Mouse (Mus musculus): ENCODE measurements around the gene Prkab2. TPM values are rescaled to one million over a fixed set of nuclear protein-coding genes. Genes with fewer than 3 reads are reported as not detected.

The Prkab2 gene
- polyA plus RNA-seq, 1 experiment from 2014 or later: 3.1 TPM

DNA sequence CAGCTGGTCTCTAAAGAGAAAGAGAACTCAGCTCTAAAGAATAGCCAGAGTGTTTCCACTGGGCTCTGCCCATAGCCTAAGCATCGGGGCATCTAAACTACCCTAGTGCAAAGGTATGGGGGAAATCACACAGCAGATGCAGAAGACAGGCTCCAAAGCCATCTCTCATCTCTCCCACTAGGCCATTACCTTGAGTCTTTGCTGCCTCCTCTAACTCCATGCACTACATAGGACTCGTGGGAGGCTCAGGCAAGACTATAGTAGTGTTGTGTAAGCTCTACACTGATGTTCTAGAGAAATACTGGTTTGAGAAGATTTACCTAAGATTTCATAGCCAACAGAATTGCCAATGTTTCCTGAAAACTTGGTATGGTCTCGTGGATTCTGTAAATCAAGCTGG, 47.5 kb downstream of the Prkab2 start:
- H3K4me3 ChIP-seq (ENCODE audit: low read depth, low read length): no peak overlapping the region

GRCm38 (mm10) chr3:97706561-97706960, 48.6 kb downstream of the Prkab2 start:
- Histone ChIP-seq H3K4me3 (ENCODE audit: low read depth, low read length) (no peak overlapping the region), H3K4me1 (replicated peaks; ENCODE audit: control insufficient read depth, insufficient read depth, low read length) (no peaks in the 10 kb centered on the region)
- WGBS: 87% methylated on average over 4 of the region's 4 CpGs

More for the DNA sequence above, 47.5 kb downstream of the Prkab2 start:
- no peak overlapping the region for H3K4me2 ChIP-seq (replicated peaks; ENCODE audit: low read depth)
- H3K27ac ChIP-seq (ENCODE audit: low read depth, low read length): no peak overlapping the region
- WGBS: 87% methylated on average over 3 of the region's 3 CpGs
- no peaks in the 10 kb centered on the region for H3K27me3 ChIP-seq (replicated peaks; ENCODE audit: control insufficient read depth, insufficient read depth, low read length)
- no peaks in the 10 kb centered on the region for H3K9me3 ChIP-seq (ENCODE audit: control insufficient read depth)
- H3K9ac ChIP-seq (ENCODE audit: low read depth, low read length): no peak overlapping the region
- ATAC-seq: no peak
- no peak for TF ChIP-seq CTCF (IDR thresholded peaks at IDR 0.05; ENCODE audit: low read depth)
- no peaks in the 10 kb centered on the region for H3K4me1 ChIP-seq (replicated peaks; ENCODE audit: control insufficient read depth, insufficient read depth, low read length)
- no peaks in the 10 kb centered on the region for H3K36me3 ChIP-seq (ENCODE audit: control insufficient read depth, insufficient read depth)

GRCm38 (mm10) chr3:97710134-97710533, 52.1 kb downstream of the Prkab2 start:
- TF ChIP-seq CTCF (IDR thresholded peaks at IDR 0.05; ENCODE audit: low read depth): no peak
- 88% methylated on average over 11 of the region's 11 CpGs for WGBS

More at GRCm38 (mm10) chr3:97706561-97706960, 48.6 kb downstream of the Prkab2 start:
- no peak for ATAC-seq
- Histone ChIP-seq H3K9me3 (ENCODE audit: control insufficient read depth) (no peaks in the 10 kb centered on the region), H3K27ac (ENCODE audit: low read depth, low read length) (no peak overlapping the region), H3K36me3 (ENCODE audit: control insufficient read depth, insufficient read depth) (no peaks in the 10 kb centered on the region), H3K4me2 (replicated peaks; ENCODE audit: low read depth) (no peak overlapping the region), H3K9ac (ENCODE audit: low read depth, low read length) (no peak overlapping the region), H3K27me3 (replicated peaks; ENCODE audit: control insufficient read depth, insufficient read depth, low read length) (no peaks in the 10 kb centered on the region)
- TF ChIP-seq CTCF (IDR thresholded peaks at IDR 0.05; ENCODE audit: low read depth): no peak

DNA sequence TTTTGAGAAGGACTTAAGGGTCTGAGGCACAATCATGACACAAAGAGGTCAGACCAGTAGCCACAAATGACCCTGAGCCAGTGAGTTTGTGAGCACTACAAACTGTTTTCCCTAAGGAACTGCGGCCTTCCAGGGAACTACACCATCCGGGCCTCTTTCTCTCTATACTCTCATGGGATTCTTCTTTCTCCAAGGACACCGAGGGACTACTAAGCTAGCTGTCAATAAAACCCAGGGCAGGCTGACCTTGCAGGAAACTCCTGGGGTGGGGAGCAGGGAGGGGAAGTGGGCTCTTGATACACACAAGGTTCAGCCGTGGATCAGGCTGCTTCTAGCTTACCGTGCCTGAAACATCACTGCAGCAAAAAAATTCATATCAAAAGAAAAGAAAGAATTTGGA, 52.9 kb downstream of the Prkab2 start:
- Histone ChIP-seq H3K4me1 (replicated peaks; ENCODE audit: control insufficient read depth, insufficient read depth, low read length) (no peaks in the 10 kb centered on the region), H3K27ac (ENCODE audit: low read depth, low read length) (no peak overlapping the region), H3K9ac (ENCODE audit: low read depth, low read length) (no peak overlapping the region), H3K9me3 (ENCODE audit: control insufficient read depth) (no peaks in the 10 kb centered on the region), H3K36me3 (ENCODE audit: control insufficient read depth, insufficient read depth) (no peaks in the 10 kb centered on the region), H3K4me2 (replicated peaks; ENCODE audit: low read depth) (no peak overlapping the region), H3K27me3 (replicated peaks; ENCODE audit: control insufficient read depth, insufficient read depth, low read length) (no peaks in the 10 kb centered on the region), H3K4me3 (ENCODE audit: low read depth, low read length) (no peak overlapping the region)
- ATAC-seq: no peak
- no peak for TF ChIP-seq CTCF (IDR thresholded peaks at IDR 0.05; ENCODE audit: low read depth)
- 36% methylated on average over 5 of the region's 5 CpGs for WGBS

More at GRCm38 (mm10) chr3:97710134-97710533, 52.1 kb downstream of the Prkab2 start:
- ATAC-seq: no peak
- H3K27ac ChIP-seq (ENCODE audit: low read depth, low read length): no peak overlapping the region
- H3K9ac ChIP-seq (ENCODE audit: low read depth, low read length): no peak overlapping the region
- no peaks in the 10 kb centered on the region for H3K27me3 ChIP-seq (replicated peaks; ENCODE audit: control insufficient read depth, insufficient read depth, low read length)
- H3K9me3 ChIP-seq (ENCODE audit: control insufficient read depth): no peaks in the 10 kb centered on the region
- no peak overlapping the region for H3K4me2 ChIP-seq (replicated peaks; ENCODE audit: low read depth)
- no peaks in the 10 kb centered on the region for H3K36me3 ChIP-seq (ENCODE audit: control insufficient read depth, insufficient read depth)
- H3K4me1 ChIP-seq (replicated peaks; ENCODE audit: control insufficient read depth, insufficient read depth, low read length): no peaks in the 10 kb centered on the region
- no peak overlapping the region for H3K4me3 ChIP-seq (ENCODE audit: low read depth, low read length)

DNA sequence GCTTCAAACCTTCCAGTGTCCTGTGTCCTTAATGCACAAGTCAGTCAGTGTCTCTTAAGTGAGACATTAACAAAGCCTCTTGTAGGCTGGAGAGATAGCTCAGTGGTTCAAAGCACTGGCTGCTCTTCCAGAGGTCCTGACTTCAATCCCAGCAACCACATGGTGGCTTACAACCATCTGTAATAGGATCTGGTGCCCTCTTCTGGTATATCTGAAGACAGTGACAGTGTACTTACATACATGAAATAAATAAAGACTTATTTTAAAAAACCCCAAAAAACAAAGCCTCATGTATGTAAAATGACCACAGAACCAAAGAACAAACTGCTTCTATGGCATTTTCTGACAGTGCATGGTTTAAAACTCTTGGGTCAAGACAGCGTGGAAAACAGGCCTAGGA, 57.9 kb downstream of the Prkab2 start:
- Histone ChIP-seq H3K4me3 (ENCODE audit: low read depth, low read length) (no peak overlapping the region), H3K36me3 (ENCODE audit: control insufficient read depth, insufficient read depth) (no peaks in the 10 kb centered on the region), H3K4me1 (replicated peaks; ENCODE audit: control insufficient read depth, insufficient read depth, low read length) (no peaks in the 10 kb centered on the region), H3K4me2 (replicated peaks; ENCODE audit: low read depth) (no peak overlapping the region), H3K9ac (ENCODE audit: low read depth, low read length) (no peak overlapping the region), H3K9me3 (ENCODE audit: control insufficient read depth) (no peaks in the 10 kb centered on the region), H3K27me3 (replicated peaks; ENCODE audit: control insufficient read depth, insufficient read depth, low read length) (no peaks in the 10 kb centered on the region), H3K27ac (ENCODE audit: low read depth, low read length) (no peak overlapping the region)
- TF ChIP-seq CTCF (IDR thresholded peaks at IDR 0.05; ENCODE audit: low read depth): peak; percentile 28; the same call in 1 of the 2 replicates
- 83% methylated on average over 1 of the region's 1 CpGs for WGBS
- no peak for ATAC-seq

- no peaks in the 10 kb centered on the region for H3K27me3 ChIP-seq (replicated peaks; ENCODE audit: control insufficient read depth, insufficient read depth, low read length)
- TF ChIP-seq CTCF (IDR thresholded peaks at IDR 0.05; ENCODE audit: low read depth): no peak
- WGBS: 80% methylated on average over 9 of the region's 9 CpGs
Observed at GRCm38 (mm10) chr3:97719116-97719515, 61.1 kb downstream of the Prkab2 start.

More at GRCm38 (mm10) chr3:97719116-97719515, 61.1 kb downstream of the Prkab2 start:
- Histone ChIP-seq H3K4me1 (replicated peaks; ENCODE audit: control insufficient read depth, insufficient read depth, low read length) (no peaks in the 10 kb centered on the region), H3K27ac (ENCODE audit: low read depth, low read length) (no peak overlapping the region), H3K4me2 (replicated peaks; ENCODE audit: low read depth) (no peak overlapping the region), H3K4me3 (ENCODE audit: low read depth, low read length) (no peak overlapping the region), H3K9me3 (ENCODE audit: control insufficient read depth) (peaks cover 7% of the 10 kb centered on the region), H3K9ac (ENCODE audit: low read depth, low read length) (no peak overlapping the region), H3K36me3 (ENCODE audit: control insufficient read depth, insufficient read depth) (no peaks in the 10 kb centered on the region)
- no peak for ATAC-seq

Small RNA genes lying within 50 kb of the gene (microRNA-seq; reads per million reads assigned to microRNA genes)
- not detected for gene Mir7225

Other genes with a start within 250 kb of the Prkab2 start
- gene Olfr1402, start 236.2 kb upstream of the Prkab2 start, polyA plus RNA-seq (2015; fragmentation: Nextera tagmentation; extraction: Ambion mirVana): not detected in 2 replicates
- 9.0 and 9.9 TPM in 2 replicates for gene Chd1l, start 48.0 kb upstream of the Prkab2 start, polyA plus RNA-seq (2015; fragmentation: Nextera tagmentation; extraction: Ambion mirVana)
- 91.9 and 94.6 TPM in 2 replicates for gene Fmo5, start 29.4 kb upstream of the Prkab2 start, polyA plus RNA-seq (2015; fragmentation: Nextera tagmentation; extraction: Ambion mirVana)
- gene Gm17651, start 16.5 kb downstream of the Prkab2 start, polyA plus RNA-seq (2015; fragmentation: Nextera tagmentation; extraction: Ambion mirVana): not detected in 2 replicates
- gene Pde4dip, start 230.5 kb downstream of the Prkab2 start, polyA plus RNA-seq (2015; fragmentation: Nextera tagmentation; extraction: Ambion mirVana): 10.0 and 12.4 TPM in 2 replicates
- 226 and 228 TPM in 2 replicates for gene Sec22b, start 243.0 kb downstream of the Prkab2 start, polyA plus RNA-seq (2015; fragmentation: Nextera tagmentation; extraction: Ambion mirVana)

Measured in intestine, postnatal 0 days (tissue).